Mouse (Mus musculus): ENCODE data around the gene Srsf5.

Srsf5 gene

GRCm38 (mm10) chr12:80998528-80999221 lies 53.4 kb downstream of the Srsf5 start:
- DNase-seq = peak; percentile 67
